Mouse (Mus musculus) hindbrain, embryonic 10.5 days (tissue): ENCODE measurements around the gene Stmn1. TPM values are rescaled to one million over a fixed set of nuclear protein-coding genes. Genes with fewer than 3 reads are reported as not detected.
"Not testable (repeated sequence)": the region's sequence is repeated elsewhere in the genome, so short reads cannot be mapped to it uniquely, and the experiment has no call there.

Experiments
- DNase-seq: peaks from one replicate; pipeline ENCODE4 v3.0.0-alpha.2; 2017; ENCODE audit warnings: low spot score
- H3K27ac ChIP-seq: fragments of 300-500 bp; sonication (generic); 2 replicates; pipeline ENCODE4 v1.5.1; 2016; ENCODE audit warnings: mild to moderate bottlenecking, moderate library complexity
- H3K27me3 ChIP-seq: fragments of 300-500 bp; sonication (generic); 2 replicates; pipeline ENCODE4 v1.6.1; 2016; ENCODE audit warnings: mild to moderate bottlenecking; ENCODE audit not compliant: poor library complexity, insufficient read depth, severe bottlenecking
- H3K36me3 ChIP-seq: fragments of 300-500 bp; sonication (generic); 2 replicates; pipeline ENCODE4 v1.6.1; 2016; ENCODE audit warnings: mild to moderate bottlenecking, moderate library complexity
- H3K4me1 ChIP-seq: fragments of 300-500 bp; sonication (generic); replicated peaks from 2 replicates; pipeline ENCODE4 v1.6.1; 2016; ENCODE audit warnings: mild to moderate bottlenecking
- H3K4me3 ChIP-seq: fragments of 300-500 bp; sonication (generic); 2 replicates; pipeline ENCODE4 v1.5.1; 2016; ENCODE audit warnings: mild to moderate bottlenecking, moderate library complexity
- H3K9me3 ChIP-seq: fragments of 300-500 bp; sonication (generic); 2 replicates; pipeline ENCODE4 v1.6.1; 2016; ENCODE audit warnings: mild to moderate bottlenecking, moderate library complexity
- WGBS: fragments of 180-500 bp; shearing (Covaris S2); methylation state at CpG from one replicate; pipeline ENCODE4 v1.1.7; 2016; 5-methylcytosine and 5-hydroxymethylcytosine counted together
- polyA plus RNA-seq: library from polyadenylated mRNA; unstranded; fragments of >200 nt; fragmentation: Nextera tagmentation; extraction: Ambion mirVana; gene quantifications from 2 replicates; pipeline ENCODE4 v1.2.1, GENCODE M21; 2016

The Stmn1 gene
- polyA plus RNA-seq, 1 experiment from 2014 or later, result 3,914 TPM

DNA sequence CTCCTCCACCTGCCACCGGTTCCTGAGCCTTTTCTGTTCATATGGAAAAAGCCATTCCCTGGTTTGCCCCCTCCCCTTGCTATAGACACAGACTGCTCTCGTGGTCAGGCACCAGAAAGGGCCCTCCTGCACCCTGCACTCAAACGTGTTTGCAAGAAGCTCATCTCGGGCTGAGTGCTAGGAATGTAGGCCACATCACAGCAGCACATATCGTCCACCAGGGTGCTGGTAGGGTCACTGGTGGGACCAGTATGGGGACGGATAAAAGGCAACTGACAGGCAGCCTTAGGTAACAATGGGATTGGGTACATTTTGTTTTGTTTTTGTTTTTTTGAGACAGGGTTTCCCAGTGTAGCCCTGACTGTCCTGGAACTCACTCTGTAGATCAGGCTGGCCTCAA lies 13.2 kb downstream of the Stmn1 start:
- WGBS, result 61% methylated on average over 6 of the region's 6 CpGs
- Histone ChIP-seq H3K4me1 (0 out of 2 replicates have a peak, but pooled peaks cover 5% of the 10 kb centered on the region), H3K9me3 (no peaks in the 10 kb centered on the region), H3K27me3 (peaks cover 11% of the 10 kb centered on the region; the same call in 1 of the 2 replicates), H3K4me3 (no peak overlapping the region), H3K27ac (no peak overlapping the region), H3K36me3 (peaks cover 12% of the 10 kb centered on the region)
- DNase-seq, result no peak

DNA sequence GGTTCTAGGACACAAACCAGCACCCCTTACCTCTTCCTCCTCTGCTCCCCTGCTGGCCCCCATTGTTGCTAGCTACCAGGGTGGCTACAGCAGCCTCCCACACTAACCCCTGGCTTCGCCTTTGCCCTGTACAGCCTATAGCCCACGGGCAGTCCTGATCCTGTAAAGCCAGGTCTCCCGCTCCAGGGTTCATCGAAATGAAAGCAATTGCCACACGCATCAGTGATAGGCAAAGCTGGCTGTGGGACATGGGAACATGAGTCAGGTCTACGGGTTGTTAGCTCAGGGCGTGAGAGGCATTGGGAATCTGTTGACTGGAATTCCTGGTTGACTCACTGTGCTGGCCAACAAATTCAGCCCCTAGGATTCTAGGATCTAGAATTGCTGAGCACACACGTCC lies 14.3 kb downstream of the Stmn1 start:
- peaks cover under 1% of the 10 kb centered on the region; the same call in 1 of the 2 replicates for H3K36me3 ChIP-seq
- H3K27me3 ChIP-seq, result peaks cover 11% of the 10 kb centered on the region; the same call in 1 of the 2 replicates
- H3K4me3 ChIP-seq, result no peak overlapping the region
- WGBS, result 80% methylated on average over 8 of the region's 8 CpGs
- H3K4me1 ChIP-seq, result 0 out of 2 replicates have a peak, but pooled peaks cover 5% of the 10 kb centered on the region
- H3K9me3 ChIP-seq, result no peaks in the 10 kb centered on the region
- no peak for DNase-seq
- no peak overlapping the region for H3K27ac ChIP-seq

DNA sequence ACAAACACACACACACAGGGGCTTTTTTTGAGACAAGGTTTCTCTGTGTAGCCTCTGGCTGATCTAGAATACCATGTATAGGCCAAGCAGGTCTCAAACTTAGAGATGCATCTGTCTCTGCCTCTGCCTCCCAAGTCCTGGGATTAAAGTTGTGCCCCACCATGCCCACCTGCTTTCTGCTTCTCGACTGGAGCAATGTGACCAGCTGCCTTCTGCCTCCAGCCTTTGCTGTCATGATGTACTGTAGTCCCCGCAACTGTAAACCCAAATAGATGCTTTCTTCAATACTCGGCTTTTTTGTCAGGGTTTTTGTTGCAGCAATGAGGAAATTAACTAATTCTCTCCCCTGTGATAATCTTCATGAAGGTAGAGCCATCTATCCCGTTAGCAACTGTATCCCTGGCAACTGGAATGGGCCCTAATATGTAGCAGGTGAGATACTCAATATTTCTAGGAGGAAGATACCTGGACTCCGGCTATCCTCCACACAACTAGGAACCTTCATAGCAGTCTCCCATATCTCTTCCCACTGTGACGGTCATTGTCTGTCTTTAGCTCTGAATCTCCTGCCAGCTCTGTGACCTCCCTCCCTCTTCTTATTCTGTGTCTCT lies 15.1 kb downstream of the Stmn1 start:
- H3K36me3 ChIP-seq, result no peaks in the 10 kb centered on the region
- no peak overlapping the region for H3K4me3 ChIP-seq
- DNase-seq, result no peak
- 0 out of 2 replicates have a peak, but pooled peaks cover 5% of the 10 kb centered on the region for H3K4me1 ChIP-seq
- 74% methylated on average over 6 of the region's 6 CpGs for WGBS
- no peak overlapping the region for H3K27ac ChIP-seq
- H3K27me3 ChIP-seq, result peaks cover 11% of the 10 kb centered on the region; the same call in 1 of the 2 replicates
- no peaks in the 10 kb centered on the region for H3K9me3 ChIP-seq

DNA sequence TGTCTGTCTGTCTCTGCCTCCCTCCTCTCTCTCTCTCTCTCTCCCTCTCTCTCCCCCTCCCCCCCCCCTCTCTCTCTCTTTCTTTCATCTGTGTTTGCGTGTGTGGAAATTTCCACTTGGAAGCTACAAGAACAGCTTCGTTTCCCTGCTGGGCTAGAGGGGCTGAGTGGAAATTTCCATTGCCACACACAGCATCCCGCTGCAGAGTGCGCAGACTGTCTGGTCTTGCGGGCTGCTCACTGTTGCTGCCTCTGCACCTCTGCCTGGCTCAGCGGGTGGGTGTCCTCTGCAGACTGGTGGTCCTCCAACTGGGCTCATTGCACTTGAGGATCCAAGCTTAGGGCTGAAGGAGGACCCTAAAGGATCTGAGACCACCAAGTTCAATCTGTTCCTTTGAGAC lies 15.6 kb downstream of the Stmn1 start:
- H3K4me1 ChIP-seq, result 0 out of 2 replicates have a peak, but pooled peaks cover 5% of the 10 kb centered on the region
- peaks cover 11% of the 10 kb centered on the region; the same call in 1 of the 2 replicates for H3K27me3 ChIP-seq
- H3K4me3 ChIP-seq, result no peak overlapping the region
- WGBS, result 53% methylated on average over 6 of the region's 6 CpGs
- H3K36me3 ChIP-seq, result no peaks in the 10 kb centered on the region
- DNase-seq, result no peak
- H3K27ac ChIP-seq, result no peak overlapping the region
- H3K9me3 ChIP-seq, result no peaks in the 10 kb centered on the region

DNA sequence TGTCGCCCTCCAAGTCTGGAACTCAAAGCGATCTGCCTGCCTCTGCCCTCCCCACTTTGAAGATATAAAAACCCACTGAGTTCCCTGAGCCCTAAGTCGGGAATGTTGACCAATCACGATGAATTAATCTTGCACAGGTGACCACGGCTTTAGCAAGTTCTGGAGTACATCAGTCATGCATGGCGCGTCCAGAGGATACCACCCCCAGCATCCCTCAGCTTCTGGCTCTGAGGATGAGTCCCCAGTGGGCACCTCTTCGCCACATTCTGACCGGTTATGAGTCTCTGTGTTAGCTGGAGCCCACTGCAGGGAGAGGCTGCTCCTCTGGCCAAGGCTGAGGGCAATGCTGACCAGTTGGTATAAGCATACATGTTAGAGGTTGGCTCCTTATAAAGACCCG lies 16.1 kb downstream of the Stmn1 start:
- no peak for DNase-seq
- H3K4me3 ChIP-seq, result no peak overlapping the region
- WGBS, result 85% methylated on average over 10 of the region's 10 CpGs
- peaks cover 11% of the 10 kb centered on the region; the same call in 1 of the 2 replicates for H3K27me3 ChIP-seq
- no peaks in the 10 kb centered on the region for H3K36me3 ChIP-seq
- H3K9me3 ChIP-seq, result no peaks in the 10 kb centered on the region
- H3K27ac ChIP-seq, result no peak overlapping the region
- 0 out of 2 replicates have a peak, but pooled peaks cover 5% of the 10 kb centered on the region for H3K4me1 ChIP-seq

DNA sequence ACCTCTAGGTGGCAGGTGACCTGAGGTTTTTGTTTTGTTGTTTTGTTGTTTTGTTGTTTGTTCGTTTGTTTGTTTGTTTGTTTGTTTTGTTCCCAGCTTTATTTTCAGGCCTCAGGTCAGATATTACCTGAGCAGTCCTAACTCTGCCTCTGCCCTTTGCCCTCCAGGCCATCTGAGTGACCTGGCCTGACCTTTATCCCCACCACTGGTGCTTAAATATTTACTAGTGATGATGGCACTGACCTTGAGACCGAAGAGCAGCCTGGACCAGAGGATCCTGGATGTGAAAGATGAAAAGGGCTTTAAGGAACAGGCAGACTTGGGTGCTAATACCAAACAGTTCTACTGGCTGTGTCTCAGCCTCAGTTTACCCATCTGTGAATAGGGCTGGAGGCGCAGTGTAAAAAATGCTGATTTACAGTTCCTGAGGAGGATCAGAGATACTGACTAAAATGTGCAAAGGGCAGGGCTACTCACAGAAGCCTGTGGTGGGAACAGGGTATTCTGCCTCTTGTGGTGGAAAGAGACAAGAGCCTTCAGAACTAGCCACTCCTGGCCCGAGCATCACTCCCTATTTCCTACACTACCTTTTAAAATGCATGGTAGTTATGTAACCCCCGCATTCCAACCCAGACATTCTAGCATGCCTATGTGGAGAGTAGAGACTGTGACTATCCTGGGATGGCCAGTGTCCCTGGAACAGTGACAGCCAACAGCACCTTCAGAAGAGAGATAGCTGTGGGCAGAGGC lies 17.2 kb downstream of the Stmn1 start:
- H3K9me3 ChIP-seq, result no peaks in the 10 kb centered on the region
- H3K4me3 ChIP-seq, result no peak overlapping the region
- no peak for DNase-seq
- H3K36me3 ChIP-seq, result no peaks in the 10 kb centered on the region
- 0 out of 2 replicates have a peak, but pooled peaks cover 5% of the 10 kb centered on the region for H3K4me1 ChIP-seq
- H3K27ac ChIP-seq, result no peak overlapping the region
- peaks cover 11% of the 10 kb centered on the region; the same call in 1 of the 2 replicates for H3K27me3 ChIP-seq
- 87% methylated on average over 5 of the region's 5 CpGs for WGBS

DNA sequence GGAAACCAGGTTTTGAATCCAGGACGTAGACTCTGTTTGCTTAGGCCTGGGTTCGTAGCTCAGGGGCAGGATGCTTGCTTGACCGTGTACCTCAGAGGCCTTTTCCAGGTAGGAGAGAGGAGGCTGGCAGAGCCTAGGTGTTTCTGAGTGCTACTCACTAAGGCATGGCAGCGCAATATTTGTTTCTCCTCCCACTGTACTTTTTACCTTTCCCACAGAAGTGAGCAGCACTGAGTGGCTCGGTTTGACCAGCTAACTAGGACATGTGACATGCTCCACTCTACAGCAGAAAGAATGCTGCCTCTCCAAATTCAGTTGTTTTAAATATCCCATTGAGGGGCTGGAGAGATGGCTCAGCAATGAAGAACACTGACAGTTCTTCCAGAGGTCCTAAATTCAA lies 20.1 kb downstream of the Stmn1 start:
- no peak overlapping the region for H3K4me3 ChIP-seq
- no peak for DNase-seq
- H3K4me1 ChIP-seq, result peaks cover 12% of the 10 kb centered on the region; the same call in 1 of the 2 replicates
- WGBS, result 90% methylated on average over 5 of the region's 5 CpGs
- no peaks in the 10 kb centered on the region for H3K36me3 ChIP-seq
- H3K9me3 ChIP-seq, result no peaks in the 10 kb centered on the region
- no peak overlapping the region for H3K27ac ChIP-seq
- 0 out of 2 replicates have a peak, but pooled peaks cover 5% of the 10 kb centered on the region for H3K27me3 ChIP-seq

DNA sequence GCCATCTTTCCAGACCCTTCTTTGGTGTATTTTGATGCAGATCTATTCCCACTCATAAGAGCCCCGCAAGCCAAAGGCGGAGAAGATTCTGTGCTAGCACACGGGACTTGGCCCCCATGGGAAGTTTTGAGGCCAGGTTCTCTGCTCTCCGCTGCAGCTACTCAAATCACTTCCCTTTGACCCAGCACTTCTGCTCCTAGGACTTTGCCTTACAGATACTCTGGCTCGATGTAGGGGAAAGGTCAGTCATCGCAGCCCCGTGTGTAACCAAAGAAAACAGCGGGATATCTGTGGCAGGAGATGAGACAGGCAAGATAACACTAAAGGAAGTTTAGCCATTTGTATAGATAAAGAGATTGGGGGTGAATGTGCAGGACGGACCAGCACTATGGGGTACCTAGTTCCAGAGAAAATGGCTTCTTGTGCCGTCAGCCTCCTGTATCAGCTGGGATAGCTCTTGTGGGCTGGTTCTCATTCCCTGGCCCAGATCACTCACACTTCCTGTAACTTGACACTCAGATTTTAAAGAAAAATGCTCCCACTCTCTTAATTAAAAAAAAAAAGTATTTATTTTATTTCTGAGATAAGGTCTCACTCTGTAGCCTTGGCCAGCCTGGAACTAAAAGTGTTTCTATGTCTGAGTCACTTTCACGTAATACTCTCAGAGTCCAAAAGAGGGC lies 22.0 kb downstream of the Stmn1 start:
- H3K9me3 ChIP-seq, result no peaks in the 10 kb centered on the region

DNA sequence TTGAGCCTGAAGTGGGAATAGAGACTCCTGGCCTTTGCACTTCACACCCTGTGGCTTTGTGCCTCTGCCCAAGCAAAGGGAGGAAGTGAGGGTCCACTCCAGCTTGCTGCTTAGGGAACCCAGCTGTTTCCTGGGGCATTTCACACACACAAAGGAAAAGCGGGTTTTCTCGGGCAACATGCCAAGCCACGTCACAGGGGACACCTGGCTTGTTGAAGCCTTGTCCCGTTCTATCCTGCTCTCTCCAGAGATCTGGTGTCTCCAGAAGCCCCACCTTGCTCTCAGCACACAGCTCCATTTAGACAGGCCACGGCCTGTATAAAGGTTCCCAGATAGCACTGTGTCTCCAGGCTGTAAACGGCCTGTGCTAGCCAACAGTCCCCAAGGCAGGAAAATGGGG lies 23.6 kb downstream of the Stmn1 start:
- DNase-seq, result no peak
- Histone ChIP-seq H3K27ac (0 out of 2 replicates have a peak overlapping the region, but pooled peaks have one; percentile 40), H3K27me3 (peaks cover 12% of the 10 kb centered on the region; the same call in 1 of the 2 replicates), H3K9me3 (no peaks in the 10 kb centered on the region), H3K36me3 (no peaks in the 10 kb centered on the region), H3K4me3 (no peak overlapping the region), H3K4me1 (peaks cover 29% of the 10 kb centered on the region)
- whole genome bisulfite sequencing, result 86% methylated on average over 6 of the region's 6 CpGs

More for the DNA sequence above, 22.0 kb downstream of the Stmn1 start:
- Histone ChIP-seq H3K36me3 (no peaks in the 10 kb centered on the region), H3K27ac (no peak overlapping the region), H3K4me1 (peaks cover 15% of the 10 kb centered on the region), H3K27me3 (0 out of 2 replicates have a peak, but pooled peaks cover 2% of the 10 kb centered on the region), H3K4me3 (no peak overlapping the region)
- 90% methylated on average over 11 of the region's 11 CpGs for WGBS
- DNase-seq, result no peak

DNA sequence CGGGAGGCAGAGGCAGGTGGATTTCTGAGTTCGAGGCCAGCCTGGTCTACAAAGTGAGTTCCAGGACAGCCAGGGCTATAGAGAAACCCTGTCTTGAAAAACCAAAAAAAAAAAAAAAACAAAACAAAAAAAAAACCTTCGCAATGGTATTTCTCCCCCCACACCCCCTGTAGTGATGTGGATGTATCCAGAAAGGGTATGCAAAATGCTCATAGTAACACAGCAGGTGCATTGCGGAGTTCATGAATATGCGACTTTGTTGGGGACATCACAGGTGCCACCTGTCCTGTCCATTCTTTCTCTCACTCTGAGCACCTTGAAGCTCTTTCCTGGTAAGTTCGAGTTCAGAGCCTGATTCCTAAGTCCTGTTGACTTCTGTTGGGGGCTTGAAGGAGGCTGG lies 26.0 kb downstream of the Stmn1 start:
- WGBS, result 90% methylated on average over 6 of the region's 6 CpGs
- Histone ChIP-seq H3K27me3 (peaks cover 29% of the 10 kb centered on the region), H3K4me1 (peaks cover 39% of the 10 kb centered on the region)
- H3K4me3 ChIP-seq, H3K9me3 ChIP-seq, DNase-seq, H3K36me3 ChIP-seq, H3K27ac ChIP-seq: not testable (repeated sequence)

DNA sequence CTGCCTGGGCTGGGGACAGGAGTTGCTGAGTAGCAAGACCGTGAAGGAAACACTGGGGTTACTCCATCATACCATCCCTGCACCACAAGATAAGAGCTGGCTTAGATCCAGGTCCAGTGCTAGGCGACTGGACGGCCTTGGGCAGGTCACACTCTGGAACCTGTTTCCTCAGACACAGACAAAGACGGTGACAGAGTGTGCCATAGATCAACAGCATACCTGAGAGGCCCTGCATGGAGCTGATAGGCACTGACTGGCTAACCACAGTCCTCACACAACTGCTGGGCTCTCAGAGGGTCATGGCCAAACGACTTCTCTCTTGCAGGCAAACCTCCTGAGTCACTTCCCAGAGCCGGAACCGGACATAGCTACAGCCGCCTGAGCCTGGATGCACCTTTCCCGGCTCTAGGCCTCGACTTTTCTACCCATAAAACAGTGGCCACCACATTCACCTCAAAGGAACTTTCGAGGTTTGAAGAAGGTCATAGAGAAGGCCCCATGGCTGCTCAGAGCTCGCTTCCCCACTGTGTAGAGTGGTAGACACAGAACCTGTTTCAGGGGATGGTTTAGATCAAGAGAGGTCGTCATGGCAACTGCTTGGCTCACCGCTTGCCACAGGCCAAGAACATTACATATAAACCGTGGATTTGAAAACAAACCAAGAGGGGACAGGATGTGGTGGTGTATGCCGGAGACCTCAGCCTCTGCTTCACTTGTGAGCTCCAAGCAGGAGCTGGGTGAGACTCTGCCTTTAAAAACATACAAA lies 26.8 kb downstream of the Stmn1 start:
- H3K4me1 ChIP-seq, result peaks cover 39% of the 10 kb centered on the region
- WGBS, result 75% methylated on average over 16 of the region's 16 CpGs
- H3K36me3 ChIP-seq, result no peaks in the 10 kb centered on the region
- H3K27ac ChIP-seq, result peak overlapping the region; percentile 50; the same call in 1 of the 2 replicates
- no peaks in the 10 kb centered on the region; the same call in 1 of the 2 replicates for H3K9me3 ChIP-seq
- H3K4me3 ChIP-seq, result no peak overlapping the region
- peaks cover 29% of the 10 kb centered on the region for H3K27me3 ChIP-seq
- DNase-seq, result peak; percentile 24

DNA sequence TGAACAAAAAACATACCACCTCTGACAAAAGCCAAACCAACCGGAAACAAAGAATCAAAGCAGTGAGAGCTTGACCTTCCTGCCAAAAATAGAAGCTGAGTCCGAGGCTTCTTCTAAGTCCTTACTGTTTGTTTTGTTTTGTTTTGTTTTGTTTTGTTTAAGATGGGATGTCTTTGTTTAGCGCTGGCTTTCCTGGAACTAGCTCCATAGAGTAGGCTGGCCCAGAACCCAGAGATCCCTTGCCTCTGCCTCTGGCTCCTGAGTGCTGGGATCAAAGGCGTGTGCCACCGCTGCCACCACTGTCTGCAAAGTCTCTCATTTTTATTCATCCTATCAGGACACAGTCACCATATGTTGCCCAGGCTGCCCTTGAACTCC lies 27.4 kb downstream of the Stmn1 start:
- no peaks in the 10 kb centered on the region for H3K36me3 ChIP-seq
- H3K4me1 ChIP-seq, result peaks cover 39% of the 10 kb centered on the region
- no peak overlapping the region for H3K27ac ChIP-seq
- H3K4me3 ChIP-seq, result no peak overlapping the region
- WGBS, result 61% methylated on average over 5 of the region's 5 CpGs
- no peaks in the 10 kb centered on the region; the same call in 1 of the 2 replicates for H3K9me3 ChIP-seq
- H3K27me3 ChIP-seq, result peaks cover 29% of the 10 kb centered on the region
- DNase-seq, result no peak
